Mouse (Mus musculus): ENCODE results near the gene Spef1. TPM values are rescaled to one million over a fixed set of nuclear protein-coding genes. Genes with fewer than 3 reads are reported as not detected.

Spef1 gene
- total RNA-seq, 1 experiment from 2014 or later = 4.7 TPM

GRCm38 (mm10) chr2:131175945-131176309, 11.2 kb downstream of the Spef1 start:
- no peak for ATAC-seq (replicated peaks; ENCODE audit: low read depth, poor library complexity, severe bottlenecking)

- ATAC-seq (replicated peaks; ENCODE audit: low read depth, poor library complexity, severe bottlenecking) = no peak
These were observed 11.7 kb downstream of the Spef1 start for GRCm38 (mm10) chr2:131175286-131175944.

- ATAC-seq (replicated peaks; ENCODE audit: low read depth, poor library complexity, severe bottlenecking) = peak; percentile 71
These were observed 12.4 kb downstream of the Spef1 start for GRCm38 (mm10) chr2:131174700-131175099.

- ATAC-seq (replicated peaks; ENCODE audit: low read depth, poor library complexity, severe bottlenecking) = no peak
These were observed 14.8 kb downstream of the Spef1 start for GRCm38 (mm10) chr2:131172322-131172721.

- ATAC-seq (replicated peaks; ENCODE audit: low read depth, poor library complexity, severe bottlenecking) = no peak; the same call in 1 of the 2 replicates
These were observed 15.5 kb downstream of the Spef1 start for GRCm38 (mm10) chr2:131171401-131172104.

- no peak for ATAC-seq (replicated peaks; ENCODE audit: low read depth, poor library complexity, severe bottlenecking)
These were observed 16.1 kb downstream of the Spef1 start for GRCm38 (mm10) chr2:131170936-131171335.

GRCm38 (mm10) chr2:131168914-131169313, 18.2 kb downstream of the Spef1 start:
- no peak for ATAC-seq (replicated peaks; ENCODE audit: low read depth, poor library complexity, severe bottlenecking)

GRCm38 (mm10) chr2:131167984-131168383, 19.1 kb downstream of the Spef1 start:
- no peak for ATAC-seq (replicated peaks; ENCODE audit: low read depth, poor library complexity, severe bottlenecking)

GRCm38 (mm10) chr2:131166172-131166571, 20.9 kb downstream of the Spef1 start:
- no peak for ATAC-seq (replicated peaks; ENCODE audit: low read depth, poor library complexity, severe bottlenecking)

- no peak for ATAC-seq (replicated peaks; ENCODE audit: low read depth, poor library complexity, severe bottlenecking)
These were observed 23.2 kb downstream of the Spef1 start for GRCm38 (mm10) chr2:131163924-131164323.

- peak; percentile 27 for ATAC-seq (replicated peaks; ENCODE audit: low read depth, poor library complexity, severe bottlenecking)
These were observed 26.4 kb downstream of the Spef1 start for GRCm38 (mm10) chr2:131160671-131161111.

GRCm38 (mm10) chr2:131159938-131160581, 27.0 kb downstream of the Spef1 start, which contains the start of gene 1700037H04Rik:
1700037H04Rik (minus strand) TSS chr2:131160081.
- peak; percentile 96 for ATAC-seq (replicated peaks; ENCODE audit: low read depth, poor library complexity, severe bottlenecking)

GRCm38 (mm10) chr2:131159491-131159910, 27.6 kb downstream of the Spef1 start:
- peak; percentile 21; the same call in 1 of the 2 replicates for ATAC-seq (replicated peaks; ENCODE audit: low read depth, poor library complexity, severe bottlenecking)

GRCm38 (mm10) chr2:131156987-131157386, 30.1 kb downstream of the Spef1 start:
- ATAC-seq (replicated peaks; ENCODE audit: low read depth, poor library complexity, severe bottlenecking) = no peak

GRCm38 (mm10) chr2:131154036-131154435, 33.0 kb downstream of the Spef1 start:
- ATAC-seq (replicated peaks; ENCODE audit: low read depth, poor library complexity, severe bottlenecking) = no peak

- peak; percentile 37; the same call in 1 of the 2 replicates for ATAC-seq (replicated peaks; ENCODE audit: low read depth, poor library complexity, severe bottlenecking)
These were observed 34.8 kb downstream of the Spef1 start for GRCm38 (mm10) chr2:131152166-131152730.

- ATAC-seq (replicated peaks; ENCODE audit: low read depth, poor library complexity, severe bottlenecking) = no peak
These were observed 37.9 kb downstream of the Spef1 start for GRCm38 (mm10) chr2:131149254-131149578.

- ATAC-seq (replicated peaks; ENCODE audit: low read depth, poor library complexity, severe bottlenecking) = no peak
These were observed 38.5 kb downstream of the Spef1 start for GRCm38 (mm10) chr2:131148353-131149253.

- no peak for ATAC-seq (replicated peaks; ENCODE audit: low read depth, poor library complexity, severe bottlenecking)
These were observed 40.1 kb downstream of the Spef1 start for GRCm38 (mm10) chr2:131147043-131147365.
